Mouse (Mus musculus) MEL (cell line): Measurements from ENCODE around the gene Kctd17. TPM values are rescaled to one million over a fixed set of nuclear protein-coding genes. Genes with fewer than 3 reads are reported as not detected.

Experiments
- DNase-seq: peaks from one replicate; pipeline ENCODE4 v3.0.0; 2011; ENCODE audit warnings: low read depth, low spot score
- H3K27ac ChIP-seq: 2 replicates; pipeline ENCODE4 v1.5.1; 2012; ENCODE audit warnings: low read depth, mild to moderate bottlenecking, control low read depth, low read length, moderate library complexity; ENCODE audit not compliant: control insufficient read depth
- H3K27me3 ChIP-seq, 2 experiments: fragments of 150-350 bp in 1 of 2; sonication (generic) in 1 of 2; 2 replicates each; pipeline ENCODE4 v1.6.1; 2012; ENCODE audit warnings: low read length in 2 of 2, mild to moderate bottlenecking in 2 of 2, improper control_type of control experiment in 1 of 2, moderate library complexity in 1 of 2; ENCODE audit not compliant: insufficient read depth in 2 of 2, control insufficient read depth in 1 of 2
- H3K36me3 ChIP-seq, 2 experiments: 2 replicates each; pipeline ENCODE4 v1.6.1; 2012 to 2014; ENCODE audit warnings: low read length in 2 of 2, improper control_type of control experiment in 1 of 2, inconsistent platforms in 1 of 2, mild to moderate bottlenecking in 1 of 2; ENCODE audit not compliant: insufficient read depth in 2 of 2, control insufficient read depth in 1 of 2
- H3K4me1 ChIP-seq, 2 experiments: fragments of 150-350 bp in 1 of 2; sonication (generic) in 1 of 2; 2 replicates each; pipeline ENCODE4 v1.6.1; 2012; ENCODE audit warnings: low read length in 2 of 2, improper control_type of control experiment in 1 of 2, mild to moderate bottlenecking in 1 of 2; ENCODE audit not compliant: insufficient read depth in 2 of 2, control insufficient read depth in 1 of 2
- H3K4me3 ChIP-seq, 2 experiments: fragments of 150-350 bp in 1 of 2; sonication (generic) in 1 of 2; 2 replicates each; pipeline ENCODE4 v1.5.1; 2012; ENCODE audit warnings: low read depth in 2 of 2, low read length in 2 of 2, mild to moderate bottlenecking in 2 of 2, moderate library complexity in 2 of 2, control low read depth in 1 of 2, improper control_type of control experiment in 1 of 2; ENCODE audit not compliant: control insufficient read depth in 1 of 2, insufficient read depth in 1 of 2
- H3K79me2 ChIP-seq: 2 replicates; pipeline ENCODE4 v1.6.1; 2012; ENCODE audit warnings: mild to moderate bottlenecking, low read length, moderate library complexity; ENCODE audit not compliant: control insufficient read depth, poor library complexity, insufficient read depth
- H3K9ac ChIP-seq: 2 replicates; pipeline ENCODE4 v1.6.1; 2012; ENCODE audit warnings: low read depth, mild to moderate bottlenecking, control low read depth, low read length, moderate library complexity; ENCODE audit not compliant: control insufficient read depth, poor library complexity, severe bottlenecking
- H3K9me3 ChIP-seq: fragments of 150-350 bp; sonication (generic); replicated peaks from 2 replicates; pipeline ENCODE4 v1.6.1; 2012; ENCODE audit warnings: mild to moderate bottlenecking, low read length, improper control_type of control experiment, moderate library complexity; ENCODE audit not compliant: insufficient read depth
- BHLHE40 ChIP-seq: IDR thresholded peaks from 2 replicates; pipeline ENCODE4 v1.6.1; 2012; ENCODE audit warnings: low read depth, mild to moderate bottlenecking, inconsistent platforms, low read length, improper control_type of control experiment, borderline replicate concordance
- CHD1 ChIP-seq: IDR thresholded peaks from 2 replicates; pipeline ENCODE4 v1.6.1; 2012; ENCODE audit warnings: low read depth, mild to moderate bottlenecking, inconsistent platforms, low read length, improper control_type of control experiment
- CHD2 ChIP-seq: IDR thresholded peaks from 2 replicates; pipeline ENCODE4 v1.6.1; 2011; ENCODE audit warnings: low read length, improper control_type of control experiment
- CTCF ChIP-seq, 3 experiments: IDR thresholded peaks in 2 of 3; conservative IDR thresholded peaks in 1 of 3; 2 replicates each; pipeline ENCODE4 v1.5.1; 2011 to 2012; ENCODE audit warnings: low read length in 3 of 3, low read depth in 2 of 3, mild to moderate bottlenecking in 2 of 3, improper control_type of control experiment in 1 of 3, inconsistent platforms in 1 of 3, mixed read lengths in 1 of 3, moderate library complexity in 1 of 3; ENCODE audit not compliant: control insufficient read depth in 1 of 3, insufficient read depth in 1 of 3, poor library complexity in 1 of 3, severe bottlenecking in 1 of 3
- E2F4 ChIP-seq: IDR thresholded peaks from 2 replicates; pipeline ENCODE4 v1.6.1; 2011; ENCODE audit warnings: low read depth, low read length, improper control_type of control experiment, borderline replicate concordance
- EP300 ChIP-seq, 2 experiments: IDR thresholded peaks; 2 replicates each; pipeline ENCODE4 v1.6.1; 2011; ENCODE audit warnings: improper control_type of control experiment in 2 of 2, low read length in 2 of 2, low read depth in 1 of 2, mild to moderate bottlenecking in 1 of 2
- KAT2A ChIP-seq: conservative IDR thresholded peaks from 2 replicates; pipeline ENCODE4 v1.6.1; 2012; ENCODE audit warnings: low read depth, low read length, improper control_type of control experiment, inconsistent platforms
- MAFK ChIP-seq: IDR thresholded peaks from 2 replicates; pipeline ENCODE4 v1.6.1; 2011; ENCODE audit warnings: low read depth, mild to moderate bottlenecking, low read length, improper control_type of control experiment, borderline replicate concordance
- MAZ ChIP-seq: IDR thresholded peaks from 2 replicates; pipeline ENCODE4 v1.6.1; 2012; ENCODE audit warnings: low read depth, mild to moderate bottlenecking, inconsistent platforms, low read length, improper control_type of control experiment
- MXI1 ChIP-seq: IDR thresholded peaks from 2 replicates; pipeline ENCODE4 v1.6.1; 2011; ENCODE audit warnings: mild to moderate bottlenecking, low read depth, low read length, improper control_type of control experiment
- MYC ChIP-seq: IDR thresholded peaks from 2 replicates; pipeline ENCODE4 v1.6.1; 2011; ENCODE audit warnings: low read depth, mild to moderate bottlenecking, low read length, improper control_type of control experiment, moderate library complexity
- POLR2AphosphoS2 ChIP-seq: IDR thresholded peaks from 2 replicates; pipeline ENCODE4 v1.6.1; 2011; ENCODE audit warnings: low read length, improper control_type of control experiment
- RAD21 ChIP-seq: IDR thresholded peaks from 2 replicates; pipeline ENCODE4 v1.6.1; 2011; ENCODE audit warnings: mild to moderate bottlenecking, low read depth, low read length, improper control_type of control experiment
- RCOR1 ChIP-seq: IDR thresholded peaks from 2 replicates; pipeline ENCODE4 v1.6.1; 2012; ENCODE audit warnings: low read depth, mild to moderate bottlenecking, inconsistent platforms, low read length, improper control_type of control experiment
- SIN3A ChIP-seq: IDR thresholded peaks from 2 replicates; pipeline ENCODE4 v1.6.1; 2012; ENCODE audit warnings: low read length, improper control_type of control experiment, inconsistent platforms
- UBTF ChIP-seq: IDR thresholded peaks from 2 replicates; pipeline ENCODE4 v1.6.1; 2012; ENCODE audit warnings: low read depth, mild to moderate bottlenecking, inconsistent platforms, low read length, improper control_type of control experiment, moderate library complexity, borderline replicate concordance; ENCODE audit not compliant: insufficient read depth
- USF1 ChIP-seq: IDR thresholded peaks from 2 replicates; pipeline ENCODE4 v1.6.1; 2014; ENCODE audit warnings: low read depth, mild to moderate bottlenecking, inconsistent platforms, low read length, improper control_type of control experiment, moderate library complexity
- ZC3H11A ChIP-seq: IDR thresholded peaks from 2 replicates; pipeline ENCODE4 v1.6.1; 2012; ENCODE audit warnings: low read depth, mild to moderate bottlenecking, inconsistent platforms, low read length, improper control_type of control experiment
- ZKSCAN1 ChIP-seq: IDR thresholded peaks from 2 replicates; pipeline ENCODE4 v1.6.1; 2012; ENCODE audit warnings: low read depth, mild to moderate bottlenecking, inconsistent platforms, low read length, improper control_type of control experiment, moderate library complexity
- ZMIZ1 ChIP-seq: IDR thresholded peaks from 2 replicates; pipeline ENCODE4 v1.6.1; 2012; ENCODE audit warnings: low read depth, mild to moderate bottlenecking, inconsistent platforms, low read length, improper control_type of control experiment, moderate library complexity
- polyA plus RNA-seq, 2 experiments: library from polyadenylated mRNA; stranded (reverse) in 1 of 2; unstranded in 1 of 2; fragments of >175 nt in 1 of 2; fragments of >200 nt in 1 of 2; gene quantifications; 2 replicates each; pipeline versions ENCODE4 v1.2.1 to v1.2.4; 2012; ENCODE audit warnings: low replicate concordance in 2 of 2, low read depth in 1 of 2; ENCODE audit not compliant: insufficient read length in 2 of 2, insufficient read depth in 1 of 2, missing spikeins in 1 of 2
- total RNA-seq: library from RNA; depleted of rRNA; stranded (reverse); fragments of 300-350 nt; gene quantifications from 2 replicates; pipeline ENCODE4 v1.2.3, GENCODE M21; 2012

Gene Kctd17
- total and polyA plus RNA-seq, 3 experiments: not detected

- no peak overlapping the region for H3K4me3 ChIP-seq
- no peak for DNase-seq
- no peak overlapping the region for H3K27ac ChIP-seq
- H3K79me2 ChIP-seq: no peaks in the 10 kb centered on the region
- no peaks in the 10 kb centered on the region for H3K27me3 ChIP-seq
- H3K9me3 ChIP-seq: no peaks in the 10 kb centered on the region
- H3K36me3 ChIP-seq: no peaks in the 10 kb centered on the region
- H3K4me1 ChIP-seq: peaks cover 0 to 11% of the 10 kb centered on the region in 2 experiments; a peak in 2 of 4 replicates
- no peak for TF ChIP-seq MAZ
- no peak for TF ChIP-seq RAD21
- TF ChIP-seq UBTF: no peak
- no peak for TF ChIP-seq SIN3A
- no peak for TF ChIP-seq RCOR1
- TF ChIP-seq E2F4: no peak
- no peak for TF ChIP-seq EP300 (IDR thresholded peaks at IDR 0.05; ENCODE audit: low read depth in 1 of 2, low read length in 2 of 2)
- TF ChIP-seq MYC: no peak
- no peak for TF ChIP-seq POLR2AphosphoS2
- no peak for TF ChIP-seq ZKSCAN1
- no peak for TF ChIP-seq KAT2A
- TF ChIP-seq ZMIZ1: no peak
- TF ChIP-seq MXI1: no peak
- TF ChIP-seq CTCF (IDR thresholded peaks at IDR 0.05 in 2 of 3, conservative IDR thresholded peaks at IDR 0.05 in 1 of 3; ENCODE audit: control insufficient read depth in 1 of 3, insufficient read depth in 1 of 3, low read depth in 2 of 3, low read length in 3 of 3, poor library complexity in 1 of 3, severe bottlenecking in 1 of 3): no peak
- TF ChIP-seq, all 39 proteins: peak for 0
- H3K9ac ChIP-seq: no peak overlapping the region
Measured at GRCm38 (mm10) chr15:78384220-78385116, 43.9 kb upstream of the Kctd17 start.

GRCm38 (mm10) chr15:78385564-78385963 is 42.8 kb upstream of the Kctd17 start:
- no peak for DNase-seq
- H3K36me3 ChIP-seq: no peaks in the 10 kb centered on the region
- TF ChIP-seq MAFK: no peak
- no peak for TF ChIP-seq BHLHE40
- TF ChIP-seq CHD2: no peak
- TF ChIP-seq CHD1: no peak
- TF ChIP-seq EP300 (IDR thresholded peaks at IDR 0.05; ENCODE audit: low read depth in 1 of 2, low read length in 2 of 2): no peak
- no peak for TF ChIP-seq RAD21
- TF ChIP-seq USF1: no peak
- no peak for TF ChIP-seq ZKSCAN1
- TF ChIP-seq ZC3H11A: no peak
- TF ChIP-seq, all 39 proteins: peak for 0
- Histone ChIP-seq H3K4me3 (no peak overlapping the region), H3K9me3 (no peaks in the 10 kb centered on the region), H3K79me2 (no peaks in the 10 kb centered on the region), H3K27me3 (no peaks in the 10 kb centered on the region), H3K9ac (no peak overlapping the region), H3K27ac (no peak overlapping the region), H3K4me1 (peaks cover 0 to 11% of the 10 kb centered on the region in 2 experiments; a peak in 2 of 4 replicates)
